Mouse (Mus musculus): ENCODE results near the gene Gm28042.

The Gm28042 gene

DNA sequence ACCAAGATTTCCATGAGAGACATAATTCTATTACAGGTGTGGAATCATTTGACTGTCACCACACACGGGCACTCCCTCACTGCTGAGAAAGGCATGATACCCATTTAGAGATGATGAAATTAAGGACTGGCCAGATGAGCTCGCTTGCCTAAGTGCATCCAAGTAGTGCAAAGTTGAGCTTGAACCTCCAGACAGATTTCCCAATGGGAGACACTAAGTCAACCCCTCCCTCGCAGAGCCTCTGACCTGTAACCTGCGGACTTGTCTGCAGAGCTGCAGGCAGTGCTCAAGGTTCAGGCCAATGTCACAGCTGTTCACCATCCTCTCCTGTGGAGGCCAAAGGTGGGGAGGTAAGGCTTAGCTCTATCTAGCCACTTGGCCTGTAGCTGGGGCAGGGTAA lies 31.5 kb downstream of the Gm28042 start:
- no peak for DNase-seq (ENCODE audit: low spot score in 2 of 2)

DNA sequence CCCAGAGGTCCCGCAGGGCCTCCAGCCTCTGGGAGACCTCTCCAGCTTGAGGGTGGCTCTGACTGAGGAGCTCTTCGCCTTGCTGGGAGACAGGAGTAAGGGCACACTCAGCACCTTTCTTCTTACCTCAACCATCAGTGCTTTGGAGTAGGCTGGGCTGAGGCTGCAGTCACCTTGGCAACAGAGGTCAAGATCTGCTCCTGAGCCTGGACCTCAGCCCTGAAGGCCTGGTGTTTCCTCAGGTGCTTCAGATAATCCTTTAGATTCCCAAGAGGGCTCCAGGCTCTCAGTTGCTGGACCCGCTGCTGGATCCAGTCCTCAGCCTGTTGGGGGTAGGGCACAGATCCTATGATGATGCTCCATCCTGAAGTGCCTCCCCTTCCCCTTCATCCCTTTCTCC lies 32.2 kb downstream of the Gm28042 start:
- DNase-seq (ENCODE audit: low spot score in 2 of 2): no peak

DNA sequence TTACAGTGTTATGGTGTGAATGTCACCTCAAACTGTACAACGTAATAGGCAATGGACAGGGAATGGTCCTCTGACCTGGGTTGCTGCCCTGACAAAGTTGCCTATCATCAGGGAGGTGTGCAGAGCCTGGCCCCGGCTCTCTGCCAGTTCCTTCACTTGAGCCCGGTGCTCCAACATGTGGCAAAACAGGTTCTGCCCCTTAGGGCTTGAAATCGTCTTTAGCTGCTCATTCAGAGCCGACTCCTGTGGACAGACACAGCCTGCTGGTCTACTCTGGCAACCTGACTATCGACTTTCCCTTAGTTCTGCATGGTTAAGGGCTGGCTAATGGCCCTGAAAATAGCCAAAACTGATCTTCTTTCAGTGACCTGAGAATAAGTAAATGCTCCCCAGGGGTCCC lies 32.9 kb downstream of the Gm28042 start:
- no peak for DNase-seq (ENCODE audit: low spot score in 2 of 2)

DNA sequence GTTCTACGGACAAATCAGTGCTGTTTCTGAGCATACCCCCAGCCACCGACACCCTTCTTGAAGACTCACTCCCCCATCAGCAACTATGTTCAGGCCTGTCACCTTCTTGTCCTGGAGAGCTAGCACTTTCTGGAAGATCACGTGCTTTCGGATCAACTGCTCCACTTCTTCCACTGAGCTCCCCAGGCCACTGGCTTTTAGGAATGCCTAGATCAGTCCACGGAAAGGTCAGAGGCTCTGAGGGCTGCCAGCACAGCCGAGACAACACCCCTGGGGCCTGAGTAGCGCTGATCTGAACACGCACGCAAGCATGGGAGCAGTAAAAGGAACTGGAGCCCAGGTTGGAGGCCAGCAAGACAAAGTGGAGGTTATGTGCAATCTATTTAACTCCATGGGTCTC lies 33.4 kb downstream of the Gm28042 start:
- no peak for DNase-seq (ENCODE audit: low spot score in 2 of 2)

- no peak for DNase-seq (ENCODE audit: low spot score in 2 of 2)
Observed at GRCm38 (mm10) chr2:120062248-120062647, 35.0 kb downstream of the Gm28042 start.

DNA sequence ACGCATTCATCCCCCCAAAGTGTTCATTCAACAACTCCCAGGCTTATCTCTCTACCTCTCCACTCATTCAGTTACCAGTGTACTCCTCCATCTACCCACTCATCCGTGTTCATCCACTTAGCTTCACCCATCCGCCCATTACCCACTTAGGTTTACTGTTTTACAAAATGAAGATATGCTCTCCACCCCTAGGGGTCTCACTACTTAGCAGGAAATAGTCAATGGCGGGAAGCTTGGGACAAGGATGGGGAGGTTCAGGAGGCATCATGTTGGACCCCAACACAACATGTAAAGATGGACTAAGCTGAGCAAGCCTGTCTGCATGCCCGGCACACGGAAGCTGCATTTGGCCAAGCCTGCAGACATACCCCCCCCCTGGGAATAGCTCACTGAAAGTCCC lies 37.3 kb downstream of the Gm28042 start:
- DNase-seq (ENCODE audit: low spot score in 2 of 2): no peak

DNA sequence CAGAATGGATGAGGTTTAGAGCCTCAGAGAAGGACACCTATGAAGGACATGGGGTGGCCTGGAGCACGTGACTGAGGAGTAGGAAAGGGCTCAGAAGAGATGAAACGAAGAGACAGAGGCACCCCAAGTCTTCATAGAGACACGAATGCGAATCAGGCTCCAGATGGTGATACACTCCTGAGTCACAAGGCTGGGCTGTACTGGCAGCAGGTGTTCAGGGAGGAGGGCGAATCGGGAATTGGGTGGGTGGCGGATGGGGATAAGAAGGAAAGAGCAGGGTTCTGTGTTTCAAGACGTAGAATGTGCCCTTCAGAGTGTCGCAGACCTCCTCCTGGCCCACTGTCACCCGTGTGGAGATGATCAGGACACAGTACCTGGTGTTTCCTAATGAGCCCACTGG lies 38.0 kb downstream of the Gm28042 start:
- DNase-seq (ENCODE audit: low spot score in 2 of 2): no peak

DNA sequence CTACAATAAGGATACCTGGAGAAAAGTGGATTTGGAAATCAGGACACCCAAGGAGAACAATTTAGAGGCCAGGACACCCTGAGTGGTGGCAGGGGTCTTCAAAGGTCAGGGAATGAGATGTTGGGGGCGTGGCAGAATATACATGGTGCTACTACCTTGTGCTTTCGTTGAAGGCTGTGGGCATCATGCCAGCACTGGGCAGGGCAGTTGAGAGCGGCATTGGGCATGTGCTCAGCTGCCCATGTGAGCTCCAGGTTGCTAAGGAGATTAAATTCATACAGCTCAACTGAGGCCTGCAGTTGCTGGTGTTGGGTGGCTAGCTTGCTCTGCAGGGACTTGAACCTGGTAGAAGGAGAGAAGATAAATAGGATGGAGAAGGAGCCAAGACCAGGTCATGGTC lies 38.9 kb downstream of the Gm28042 start:
- no peak for DNase-seq (ENCODE audit: low spot score in 2 of 2)

GRCm38 (mm10) chr2:120068555-120069465 lies 41.5 kb downstream of the Gm28042 start:
- no peak for DNase-seq (ENCODE audit: low spot score in 2 of 2)

DNA sequence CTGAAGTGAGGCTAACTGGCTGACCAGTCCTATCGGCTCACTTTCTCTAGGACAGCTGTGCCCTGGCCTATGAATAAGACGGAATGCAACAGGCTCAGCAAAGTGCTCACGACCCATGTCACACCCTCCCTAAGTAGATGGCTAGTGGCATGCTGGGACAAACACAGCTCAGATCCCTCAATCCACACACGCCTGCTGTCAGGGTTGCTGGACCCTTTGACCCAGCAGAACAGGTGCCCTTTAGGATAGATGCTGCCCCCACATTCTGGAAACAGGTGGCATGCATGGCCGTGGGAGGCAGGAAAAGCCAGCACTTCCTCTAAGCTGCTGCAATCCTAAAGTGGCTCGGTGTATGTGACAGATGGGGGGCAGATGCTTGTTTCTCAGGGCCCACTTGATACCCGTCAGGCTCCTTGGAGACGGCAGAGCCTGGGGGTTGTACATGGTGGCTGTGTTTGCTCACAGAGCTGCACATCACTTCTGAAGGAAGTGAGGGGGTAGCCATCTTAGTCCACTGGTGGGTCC lies 42.2 kb downstream of the Gm28042 start:
- peak; percentile 53 to 71 for DNase-seq (ENCODE audit: low spot score in 2 of 2)

GRCm38 (mm10) chr2:120074096-120074495 lies 46.8 kb downstream of the Gm28042 start:
- no peak for DNase-seq (ENCODE audit: low spot score in 2 of 2)

GRCm38 (mm10) chr2:120076076-120076705 lies 48.9 kb downstream of the Gm28042 start:
- DNase-seq (ENCODE audit: low spot score in 2 of 2): no peak

DNA sequence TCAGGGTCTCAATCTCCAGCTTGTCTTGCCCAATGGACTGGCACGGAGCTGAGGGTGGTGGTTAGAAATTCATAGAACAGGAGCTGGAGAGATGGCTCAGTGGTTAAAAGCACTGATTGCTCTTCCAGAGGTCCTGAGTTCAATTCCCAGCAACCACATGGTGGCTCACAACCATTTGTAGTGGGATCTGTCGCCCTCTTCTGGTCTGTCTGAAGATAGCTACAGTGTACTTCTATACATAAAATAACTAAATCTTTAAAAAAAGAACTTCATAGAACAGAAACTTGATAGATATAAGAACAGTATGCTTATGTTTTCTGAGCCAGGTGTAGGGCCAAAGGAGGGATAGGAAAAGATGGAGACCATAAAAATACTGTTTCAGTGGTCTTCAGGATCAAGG lies 55.1 kb downstream of the Gm28042 start:
- DNase-seq (ENCODE audit: low spot score in 2 of 2): no peak

DNA sequence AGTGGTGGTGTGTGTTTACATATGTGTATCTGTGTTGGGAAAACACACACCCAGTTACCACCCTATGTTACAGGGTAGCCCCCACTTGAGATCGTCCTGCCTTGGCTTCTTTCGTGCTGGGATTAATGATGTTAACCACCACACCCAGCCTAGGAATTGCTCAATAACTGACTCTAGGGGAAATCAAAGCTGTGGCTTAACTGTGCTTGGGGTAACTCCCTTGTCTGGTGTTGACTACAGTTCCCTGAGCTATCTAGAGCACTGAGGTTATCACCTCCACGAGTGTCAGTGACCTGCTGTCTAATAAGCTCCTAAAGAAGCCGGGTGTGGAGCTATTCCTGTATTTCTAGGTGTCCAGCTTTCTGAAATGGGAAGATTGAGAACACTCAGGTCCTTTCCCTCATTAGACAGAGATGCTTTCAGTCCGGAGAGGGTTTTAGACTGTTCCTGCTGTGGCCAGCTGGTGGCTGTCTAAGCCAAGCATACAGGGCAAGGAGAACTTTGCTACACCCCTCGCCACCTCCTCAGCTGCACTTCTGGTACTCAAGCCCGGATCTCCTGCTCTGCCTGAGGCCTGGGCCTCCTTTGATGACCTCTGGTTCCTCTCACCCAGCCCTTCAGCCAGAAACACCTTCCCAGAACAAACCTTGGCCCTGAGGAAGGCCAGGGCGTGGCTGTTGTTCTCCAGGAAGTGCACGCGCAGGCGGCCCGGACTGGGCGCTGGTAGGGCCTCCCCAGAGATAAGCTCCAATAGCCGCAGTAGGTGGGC lies 57.5 kb downstream of the Gm28042 start:
- DNase-seq (ENCODE audit: low spot score in 2 of 2): peak in 1 of 2 experiments; percentile 34

- DNase-seq (ENCODE audit: low spot score in 2 of 2): no peak
Observed at GRCm38 (mm10) chr2:120086038-120086437, 58.7 kb downstream of the Gm28042 start.

DNA sequence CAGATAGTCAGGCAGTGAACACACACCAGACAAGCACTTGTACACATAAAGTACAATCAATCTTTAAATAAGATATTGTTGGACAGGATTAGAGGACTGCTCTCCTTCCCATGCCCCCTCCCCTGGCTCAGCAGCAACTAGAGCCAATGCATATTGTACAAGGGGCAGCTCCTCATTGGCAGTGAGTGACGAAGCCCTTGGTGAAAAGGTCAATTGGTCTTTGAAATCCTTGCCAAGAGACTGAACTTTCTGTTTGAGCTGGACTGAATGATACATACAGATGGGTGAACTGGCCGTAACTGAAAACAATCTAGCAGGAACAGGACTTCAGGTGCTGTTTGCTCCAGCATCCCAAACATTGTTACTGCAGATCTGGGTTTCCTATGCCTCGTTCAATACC lies 60.1 kb downstream of the Gm28042 start:
- DNase-seq (ENCODE audit: low spot score in 2 of 2): no peak

- DNase-seq (ENCODE audit: low spot score in 2 of 2): no peak
Observed at GRCm38 (mm10) chr2:120087897-120088296, 60.6 kb downstream of the Gm28042 start.

DNA sequence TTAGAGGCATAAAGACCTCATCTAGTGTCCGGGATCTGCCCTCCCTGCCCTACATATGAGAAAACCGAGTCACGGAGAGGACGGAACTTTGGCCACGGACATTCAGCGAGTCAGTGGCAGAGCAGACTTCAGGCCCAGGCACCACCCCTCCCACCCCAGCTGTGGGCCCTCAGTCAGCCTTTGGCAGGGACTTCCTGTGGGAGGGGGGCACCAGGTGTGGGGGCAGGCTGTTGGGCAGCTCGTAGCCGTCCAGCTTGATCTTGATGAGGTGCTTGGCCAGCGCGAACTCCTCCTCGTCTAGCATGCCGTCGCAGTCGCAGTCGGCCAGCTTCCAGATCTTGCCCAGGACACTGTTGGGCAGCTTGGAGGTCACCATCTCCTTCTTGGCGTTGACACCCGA lies 63.7 kb downstream of the Gm28042 start:
- no peak for DNase-seq (ENCODE audit: low spot score in 2 of 2)

Data from frontal cortex, postnatal 14 days (tissue).